Mouse (Mus musculus) liver, adult (tissue): ENCODE data around the gene Hspb11.

Source experiments
- GATA4 ChIP-seq: IDR thresholded peaks from 2 replicates; pipeline ENCODE4 v1.6.1; 2014; ENCODE audit warnings: mild to moderate bottlenecking, low read length; ENCODE audit not compliant: insufficient replicate concordance

The Hspb11 gene

DNA sequence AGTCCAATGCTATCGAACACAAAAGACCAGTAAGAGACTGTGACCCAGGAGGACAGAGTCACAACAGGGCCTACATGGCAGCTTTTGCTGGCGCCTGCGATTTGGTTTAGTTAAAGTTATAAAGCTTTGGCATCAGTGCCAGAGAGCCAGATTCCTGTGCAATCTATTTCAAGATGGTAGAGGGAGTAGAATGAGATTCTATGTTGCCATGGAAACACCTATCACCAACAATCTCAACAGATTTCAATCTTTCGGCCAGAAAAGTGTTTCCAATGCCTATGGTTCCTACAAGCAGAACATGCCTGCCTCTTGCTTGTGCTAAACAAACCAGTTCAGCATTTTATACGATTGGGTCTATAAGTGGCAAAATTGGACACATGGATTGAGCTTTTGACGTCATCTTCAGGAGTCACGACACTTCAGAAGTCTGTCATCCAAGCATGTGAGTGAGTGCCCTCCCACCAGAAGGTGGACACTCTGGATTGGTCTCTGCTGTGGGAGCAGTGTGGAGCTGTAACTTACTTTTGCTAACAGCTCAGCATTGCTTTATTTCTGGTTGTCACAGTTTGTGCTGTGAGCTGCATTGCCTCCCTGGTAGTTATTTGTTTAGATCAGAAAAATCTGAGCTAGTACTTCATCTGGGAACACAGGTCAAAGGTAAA, 38.3 kb downstream of the Hspb11 start:
- no peak for TF ChIP-seq GATA4

DNA sequence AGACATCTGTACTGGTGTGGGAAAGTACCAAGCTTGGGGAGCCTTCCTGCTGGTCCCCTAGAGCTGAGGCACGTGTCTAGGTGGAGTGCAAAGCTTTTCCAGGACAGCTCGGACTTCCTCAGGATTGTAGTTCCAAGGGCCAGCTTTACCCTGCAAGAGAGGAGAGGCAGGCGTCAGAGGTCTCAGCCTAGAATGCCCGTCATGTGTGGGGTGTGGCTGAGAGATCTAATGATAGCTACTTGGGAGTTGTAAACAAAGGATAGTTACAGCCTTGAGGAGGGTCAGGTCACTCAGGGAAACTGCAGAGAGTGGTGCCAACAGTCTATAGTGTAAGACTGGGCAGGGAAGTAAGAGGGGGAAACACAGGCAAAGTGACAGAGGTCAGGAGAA, 38.9 kb downstream of the Hspb11 start:
- no peak for TF ChIP-seq GATA4

DNA sequence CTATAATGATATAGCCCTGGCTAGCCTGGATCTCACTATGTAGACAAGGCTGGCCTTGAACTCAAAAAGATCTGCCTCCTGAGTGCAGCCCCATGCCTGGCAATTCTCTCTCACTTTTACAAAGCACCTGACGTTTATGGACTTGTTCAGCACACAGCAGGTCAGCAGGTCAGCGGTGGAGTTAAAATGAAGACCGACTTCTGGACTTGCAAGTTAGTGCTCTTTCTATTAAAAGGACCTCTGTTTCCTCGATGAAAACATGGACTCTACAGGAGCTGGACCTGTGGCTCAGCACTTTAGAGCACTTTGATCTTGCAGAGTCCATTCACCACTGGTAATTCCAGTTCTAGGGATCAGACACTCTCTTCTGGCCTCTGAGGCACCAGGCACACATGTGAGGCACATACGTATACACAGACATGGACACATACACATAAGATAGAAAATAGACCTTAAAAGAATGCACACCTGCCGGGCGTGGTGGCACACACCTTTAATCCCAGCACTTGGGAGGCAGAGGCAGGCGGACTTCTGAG, 44.7 kb downstream of the Hspb11 start:
- TF ChIP-seq GATA4: no peak

DNA sequence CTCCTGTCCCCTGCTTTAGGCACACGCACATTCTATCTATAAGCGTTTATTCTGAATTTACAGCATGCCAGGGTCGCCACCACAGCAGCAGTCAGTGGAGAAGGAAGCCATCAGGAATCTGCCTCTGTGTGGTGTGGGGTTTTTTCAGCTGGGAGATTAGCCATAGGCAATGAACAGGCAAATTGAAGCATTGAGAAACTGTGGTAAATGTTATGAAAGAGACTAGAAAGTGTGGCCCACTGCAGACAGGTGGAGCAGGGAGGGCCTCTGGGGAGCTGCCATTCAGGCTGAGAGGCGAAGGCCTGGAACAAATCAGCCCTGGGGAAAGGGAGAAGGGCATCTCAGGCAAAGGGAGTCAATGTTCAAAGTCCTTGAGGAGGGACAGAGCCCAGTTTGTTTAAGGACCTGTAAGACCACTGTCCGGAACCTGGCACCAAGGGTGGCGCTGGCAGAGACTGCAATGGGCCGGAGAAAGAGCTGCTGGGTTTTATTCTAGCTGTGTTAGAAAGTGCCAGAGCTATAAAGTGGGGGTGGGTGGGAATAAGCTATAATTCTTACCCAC, 46.5 kb downstream of the Hspb11 start:
- TF ChIP-seq GATA4: no peak

DNA sequence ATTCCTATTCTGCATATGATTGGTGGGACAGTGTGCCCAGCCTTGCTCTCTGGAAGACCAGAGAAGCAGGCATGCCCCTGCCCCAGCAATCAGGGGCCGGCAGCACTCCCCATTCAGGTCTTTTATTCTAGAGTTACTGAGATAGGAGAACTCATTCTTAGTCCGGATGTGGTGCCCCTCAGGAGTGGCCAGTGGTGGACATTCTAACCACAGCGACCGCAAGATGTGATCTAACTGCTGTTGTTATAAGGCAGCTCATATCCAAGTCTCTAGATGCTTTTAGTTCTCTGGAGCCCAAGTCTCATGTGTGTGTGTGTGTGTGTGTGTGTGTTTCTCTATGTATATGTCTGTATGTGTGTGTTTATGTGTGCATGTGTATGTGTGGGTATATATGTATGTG, 47.0 kb downstream of the Hspb11 start:
- no peak for TF ChIP-seq GATA4

DNA sequence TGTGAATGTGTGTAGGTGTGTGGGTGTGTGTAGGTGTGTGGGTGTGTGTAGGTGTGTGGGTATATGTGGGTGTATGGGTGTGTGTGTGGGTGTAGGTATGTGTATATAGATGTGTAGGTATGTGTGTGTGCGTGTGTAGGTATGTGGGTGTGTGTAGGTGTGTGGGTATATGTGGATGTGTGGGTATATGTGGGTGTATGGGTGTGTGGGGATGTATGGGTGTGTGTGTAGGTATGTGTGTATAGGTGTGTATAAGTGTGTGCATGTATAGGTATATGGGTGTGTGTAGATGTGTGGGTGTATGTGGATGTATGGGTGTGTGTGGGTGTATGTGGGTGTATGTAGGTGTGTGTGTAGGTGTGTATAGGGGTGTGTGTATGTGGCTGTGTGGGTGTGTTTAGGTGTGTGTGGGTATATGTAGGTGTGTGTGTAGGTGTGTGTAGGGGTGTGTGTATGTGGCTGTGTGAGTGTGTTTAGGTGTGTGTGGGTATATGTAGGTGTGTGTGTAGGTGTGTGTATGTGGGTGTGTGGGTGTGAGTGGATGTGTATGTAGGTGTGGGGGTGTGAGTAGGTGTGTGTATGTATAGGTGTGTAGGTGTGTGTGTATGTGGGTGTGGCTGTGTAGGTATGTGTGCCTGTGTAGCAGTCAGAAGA, 47.6 kb downstream of the Hspb11 start:
- TF ChIP-seq GATA4: no peak

DNA sequence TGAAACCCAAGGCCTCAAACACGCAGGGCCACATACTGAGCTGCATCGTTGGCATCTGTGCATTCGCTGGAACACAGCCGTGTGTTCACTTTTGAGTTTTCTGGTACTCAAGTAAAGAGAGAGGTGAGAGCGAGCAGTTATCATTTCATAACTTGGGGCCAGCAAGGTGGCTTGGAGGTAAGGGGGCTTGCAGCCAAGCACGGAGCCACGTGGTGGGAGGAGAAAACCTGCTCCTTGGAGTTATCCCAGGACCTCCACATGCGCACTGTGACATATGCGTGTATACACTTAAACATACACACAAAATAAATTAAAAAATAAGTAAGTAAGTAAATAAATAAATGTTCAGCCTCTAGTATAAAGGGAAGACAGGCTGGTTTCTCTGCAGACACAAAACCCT, 48.8 kb downstream of the Hspb11 start:
- no peak for TF ChIP-seq GATA4

DNA sequence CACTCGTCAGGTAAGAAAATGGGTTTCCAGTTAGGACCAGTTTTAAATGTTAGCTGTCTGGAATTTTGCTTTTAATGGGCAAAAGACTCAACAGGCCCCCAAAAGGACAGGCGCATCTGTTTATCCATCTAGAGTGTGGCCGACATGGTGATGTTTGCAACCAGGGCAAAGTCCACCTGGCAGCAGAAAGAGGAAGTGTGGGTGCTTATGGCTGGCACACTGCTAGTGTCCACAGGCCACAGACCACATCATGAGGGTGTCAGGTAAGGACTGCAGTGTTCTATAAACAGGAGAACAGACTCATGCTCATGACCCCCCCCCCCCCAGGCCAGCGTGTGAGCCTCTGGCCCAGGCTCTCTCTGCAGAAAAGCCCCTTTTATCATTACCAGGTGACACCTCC, 49.4 kb downstream of the Hspb11 start:
- TF ChIP-seq GATA4: no peak

DNA sequence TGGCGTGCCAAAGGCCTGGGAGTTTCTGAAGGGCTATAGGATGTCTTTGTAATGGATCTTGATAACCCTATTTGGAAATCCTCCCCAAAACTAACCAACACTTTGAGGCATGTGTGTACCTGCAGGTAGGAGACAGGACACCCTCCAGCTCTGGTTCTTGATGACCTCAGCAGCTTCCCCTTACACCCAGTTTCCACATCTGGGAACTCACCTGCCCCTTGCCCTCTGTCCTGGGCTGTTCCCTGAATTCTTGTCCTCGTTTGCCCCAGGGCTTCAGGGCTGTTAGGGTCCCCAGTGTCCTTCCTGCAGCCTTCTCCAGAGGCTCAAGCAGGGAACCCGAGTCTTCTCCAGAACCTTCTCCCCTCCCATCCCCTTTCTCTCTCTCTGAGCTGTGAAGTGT, 50.1 kb downstream of the Hspb11 start:
- no peak for TF ChIP-seq GATA4

DNA sequence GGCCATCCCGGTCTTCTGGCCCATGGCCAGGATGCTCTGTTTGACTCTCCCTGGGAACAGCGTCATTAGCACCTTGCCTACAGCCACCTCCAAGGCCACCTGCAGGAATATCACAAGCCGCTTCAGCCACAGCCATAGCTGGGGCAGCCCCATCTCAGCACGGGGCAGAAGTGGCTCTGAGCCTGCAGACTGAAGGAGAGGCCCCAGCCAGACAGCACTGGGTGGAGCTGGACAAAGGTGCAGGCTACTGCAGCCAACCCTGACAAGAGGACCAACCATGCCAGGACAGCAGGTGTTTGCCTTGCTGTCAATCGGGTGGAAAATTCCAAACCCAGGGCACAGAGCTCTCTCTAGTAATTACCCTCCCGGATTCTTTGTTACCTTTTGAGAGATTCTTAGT, 53.6 kb downstream of the Hspb11 start, which contains the start of gene Dio1:
Gene Dio1, minus strand, starts transcription at position 204 of the 400 bp plus-strand sequence.
- TF ChIP-seq GATA4: no peak

DNA sequence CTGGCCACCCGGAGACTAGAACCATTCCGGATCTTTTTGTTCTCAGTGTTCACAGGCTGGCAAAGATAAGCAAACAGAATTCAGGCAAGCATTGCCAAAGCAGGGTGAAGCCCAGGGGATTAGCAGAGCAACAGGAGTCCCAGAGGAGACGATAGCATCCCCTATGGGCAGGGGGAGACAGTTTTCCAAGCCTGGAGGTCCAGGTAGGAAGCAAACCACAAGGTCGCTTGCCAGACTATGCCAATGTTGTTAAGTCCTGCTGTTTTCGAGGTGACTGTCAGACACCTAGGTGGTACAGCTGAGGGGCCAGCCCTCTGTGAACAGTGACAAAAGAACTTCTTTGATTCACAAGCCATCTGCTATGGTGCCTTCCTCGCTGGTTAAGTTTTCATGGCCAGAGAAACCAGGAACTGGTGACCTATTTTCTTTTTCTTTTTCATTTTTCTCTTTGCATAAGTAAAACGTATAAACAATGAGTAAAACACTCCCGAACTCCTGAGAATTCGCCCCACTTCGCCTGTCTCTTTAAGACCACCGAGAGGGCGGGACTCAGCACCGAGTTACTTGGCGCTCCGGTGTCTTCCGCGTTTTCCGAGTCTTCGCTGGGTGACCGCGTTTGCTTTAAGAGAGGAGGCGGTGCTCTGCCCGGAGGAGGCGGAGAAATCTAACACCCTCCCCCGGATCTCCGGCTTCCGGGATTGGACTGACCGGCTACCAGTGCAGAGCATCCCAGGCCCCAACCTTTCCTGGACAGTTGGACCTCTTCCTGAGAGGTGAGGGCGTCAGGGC, 60.5 kb downstream of the Hspb11 start, which contains the start of gene Yipf1:
Gene Yipf1, plus strand, starts transcription at position 674 of the 789 bp plus-strand sequence.
- no peak for TF ChIP-seq GATA4

DNA sequence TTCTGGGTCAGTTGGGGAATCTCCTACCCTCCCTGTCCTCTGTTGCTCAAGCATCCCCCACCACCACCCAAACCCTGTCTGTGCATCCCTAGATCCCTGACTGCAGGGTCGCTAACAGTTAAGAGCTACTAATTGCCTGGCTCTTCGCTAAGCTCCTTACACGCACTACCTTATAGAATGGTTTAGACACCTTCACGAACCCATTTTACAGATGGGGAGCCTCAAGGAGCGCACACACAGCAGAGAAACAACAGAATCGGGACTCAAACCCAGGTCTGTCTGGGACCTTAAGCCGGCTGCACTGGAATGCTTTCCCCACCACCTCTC, 61.0 kb downstream of the Hspb11 start:
- no peak for TF ChIP-seq GATA4

DNA sequence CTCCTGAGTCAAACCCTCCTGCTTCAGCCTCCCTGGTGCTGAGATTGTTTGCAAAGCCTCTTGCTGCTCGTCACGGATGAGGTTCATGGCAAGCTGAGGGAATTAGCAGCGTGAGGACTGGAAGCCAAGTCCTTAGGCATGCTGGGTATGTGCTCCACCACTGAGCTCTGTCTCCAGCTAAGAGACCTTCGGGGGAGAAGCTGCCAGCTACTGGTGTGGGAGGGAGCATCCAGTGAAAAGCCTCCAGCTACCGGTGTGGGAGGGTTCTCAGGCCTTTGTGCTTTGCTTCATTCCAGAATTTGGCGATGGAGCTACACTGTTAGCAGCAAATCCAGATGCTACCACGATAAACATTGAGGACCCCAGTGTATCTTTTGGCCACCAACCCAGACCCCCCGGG, 65.3 kb downstream of the Hspb11 start:
- TF ChIP-seq GATA4: no peak

DNA sequence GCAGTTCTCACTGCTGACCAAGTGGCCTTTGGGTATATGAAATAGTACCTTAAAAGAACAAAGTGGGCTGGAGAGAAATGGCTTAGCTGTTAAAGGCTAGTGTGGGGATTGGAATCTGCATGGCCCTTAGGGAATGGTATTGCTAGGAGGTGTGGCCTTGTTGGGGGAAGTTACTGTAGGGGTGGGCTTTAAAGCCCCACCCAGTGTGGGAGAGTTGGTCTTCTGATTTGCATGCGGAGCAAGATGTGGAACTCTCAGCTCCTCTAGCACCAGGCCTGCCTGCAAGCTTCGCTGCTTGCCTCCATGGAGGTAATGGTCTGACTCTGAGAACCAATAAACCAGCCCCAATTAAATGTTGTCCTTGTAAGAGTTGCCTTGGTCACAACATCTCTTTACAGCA, 67.6 kb downstream of the Hspb11 start:
- TF ChIP-seq GATA4: no peak

DNA sequence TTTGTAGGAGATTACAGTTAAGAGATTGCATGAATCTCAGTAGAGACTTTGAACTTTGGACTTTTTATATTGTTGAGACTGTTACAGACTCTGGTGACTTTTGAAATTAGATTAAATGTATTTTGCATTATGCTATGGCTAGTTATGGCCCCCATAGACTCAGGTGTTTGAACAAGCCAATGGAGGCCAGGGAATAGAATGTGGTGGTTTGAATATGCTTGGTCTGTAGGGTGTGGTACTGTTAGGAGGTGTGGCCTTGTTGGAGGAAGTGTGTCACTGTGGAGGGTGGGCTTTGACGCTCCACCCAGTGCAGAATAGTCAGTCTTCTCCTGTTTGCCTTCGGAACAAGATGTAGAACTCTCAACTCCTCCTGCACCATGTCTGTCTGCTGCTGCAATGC, 69.7 kb downstream of the Hspb11 start:
- no peak for TF ChIP-seq GATA4

DNA sequence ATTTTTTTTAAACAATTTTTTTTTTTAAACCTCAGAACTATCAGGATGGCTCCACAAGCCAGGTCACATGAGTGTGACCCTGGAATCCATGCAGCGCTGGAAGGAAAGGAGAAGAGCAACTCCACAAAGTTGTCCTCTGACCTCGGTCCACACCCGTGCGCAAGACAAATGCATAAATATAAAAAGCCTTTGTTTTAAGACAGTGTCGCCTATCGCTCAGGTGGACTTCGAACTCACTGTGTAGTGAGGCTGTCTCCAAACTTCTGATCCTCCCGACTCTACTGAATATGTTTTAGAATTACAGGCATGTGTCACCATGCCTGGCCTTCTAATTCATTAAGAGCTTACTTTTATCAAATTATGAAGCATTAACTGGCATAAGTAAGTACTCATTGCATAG, 75.1 kb downstream of the Hspb11 start:
- TF ChIP-seq GATA4: no peak
